Mouse (Mus musculus): Measurements from ENCODE around the gene Usp49.

Gene Usp49

GRCm38 (mm10) chr17:47735553-47736100 is 105.1 kb downstream of the Usp49 start:
- in situ Hi-C loops (cut with MseI, MboI), result no loop called here

Measured in mouse trophoblast stem cell (cell line).